Mouse (Mus musculus): ENCODE measurements around the gene Gdf9. TPM values are rescaled to one million over a fixed set of nuclear protein-coding genes. Genes with fewer than 3 reads are reported as not detected.
A peak's percentile ranks its signal among the peaks of the same experiment; 100 is the strongest.

Gdf9 gene
- polyA plus RNA-seq, 1 experiment from 2014 or later = 3.5 TPM

DNA sequence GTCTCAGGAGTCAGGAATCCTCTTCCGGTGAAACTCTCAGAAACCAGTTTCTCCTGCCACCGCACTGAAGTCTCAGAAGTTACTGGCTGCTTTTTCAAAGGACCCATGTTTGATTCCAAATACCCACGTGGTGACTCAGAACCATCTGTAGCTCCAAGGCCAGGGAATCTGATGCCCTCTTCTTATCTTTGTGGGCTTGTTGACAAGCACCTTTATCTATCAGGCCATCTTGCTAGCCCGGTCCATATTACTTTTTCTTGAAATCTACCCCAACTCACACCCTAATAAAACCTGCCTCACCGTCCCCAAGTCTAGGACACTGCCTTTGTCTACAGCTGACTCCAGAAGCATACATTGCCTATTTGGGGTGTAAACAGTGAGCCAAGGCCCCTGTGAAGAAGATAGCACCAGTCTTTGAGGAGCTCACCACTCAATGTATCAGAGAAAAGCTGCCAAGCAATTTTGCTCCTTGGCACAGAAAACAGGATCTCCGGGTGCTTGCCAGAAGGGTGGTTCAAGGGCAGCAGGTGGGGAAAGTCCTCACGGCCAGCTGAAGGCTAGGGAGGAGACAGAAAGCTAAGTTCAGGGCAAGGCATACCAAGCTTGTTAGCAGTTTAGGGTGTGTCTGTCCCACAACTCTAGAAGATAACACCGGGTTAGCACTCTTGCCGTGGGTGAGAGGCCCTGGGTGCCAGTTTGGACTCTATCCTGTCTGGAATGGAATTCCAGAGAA, 52.5 kb downstream of the Gdf9 start:
- Histone ChIP-seq H3K4me2 (no peak overlapping the region), H3K4me3 (no peak overlapping the region), H3K9ac (no peak overlapping the region), H3K27me3 (replicated peaks) (peaks cover 66% of the 10 kb centered on the region), H3K4me1 (peaks cover 27% of the 10 kb centered on the region), H3K27ac (no peak overlapping the region), H3K9me3 (no peaks in the 10 kb centered on the region), H3K36me3 (replicated peaks) (no peaks in the 10 kb centered on the region)
- 82% methylated on average over 9 of the region's 9 CpGs for WGBS
- ATAC-seq (replicated peaks) = no peak

DNA sequence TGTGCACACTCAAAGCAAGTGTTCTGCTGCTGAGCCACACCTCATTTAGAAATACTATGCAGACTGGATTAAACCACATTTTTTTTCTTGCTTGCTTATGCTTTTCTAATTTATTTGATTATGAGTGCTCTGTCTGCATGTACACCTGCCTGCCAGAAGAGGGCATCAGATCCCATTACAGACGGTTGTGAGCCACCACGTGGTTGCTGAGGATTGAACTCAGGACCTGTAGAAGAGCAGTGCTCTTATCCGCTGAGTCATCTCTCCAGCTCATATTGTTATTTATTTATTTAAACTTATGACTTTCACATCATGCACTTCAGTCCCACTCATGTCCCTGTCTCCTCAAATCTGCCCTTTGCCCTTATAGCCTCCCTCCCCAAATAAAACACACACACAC, 54.9 kb downstream of the Gdf9 start:
- Histone ChIP-seq H3K4me2 (no peak overlapping the region), H3K36me3 (replicated peaks) (no peaks in the 10 kb centered on the region), H3K27ac (no peak overlapping the region), H3K4me1 (peaks cover 7% of the 10 kb centered on the region), H3K4me3 (no peak overlapping the region), H3K9ac (no peak overlapping the region), H3K9me3 (no peaks in the 10 kb centered on the region), H3K27me3 (replicated peaks) (peaks cover 47% of the 10 kb centered on the region)
- WGBS = 45% methylated on average over 3 of the region's 3 CpGs
- no peak for ATAC-seq (replicated peaks)

DNA sequence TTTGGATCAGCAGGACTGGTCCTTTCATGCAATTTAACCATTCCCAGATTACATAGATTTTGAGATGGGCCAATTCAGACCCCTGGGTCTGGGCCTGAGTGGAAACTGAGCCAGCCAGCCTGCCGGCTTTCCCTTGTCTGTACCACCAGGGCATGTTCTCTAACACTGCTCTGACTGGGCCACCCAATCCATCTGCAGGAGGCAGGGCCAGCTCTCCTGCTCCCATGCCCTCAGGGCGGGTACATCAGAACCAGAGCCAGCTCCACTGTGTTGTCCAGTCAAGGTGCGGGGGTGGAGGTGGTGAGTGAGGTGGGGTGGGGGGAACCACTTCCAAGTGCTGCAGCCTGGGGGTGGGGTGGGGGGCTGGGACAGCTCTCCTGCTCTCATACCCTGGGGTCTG, 55.5 kb downstream of the Gdf9 start:
- no peaks in the 10 kb centered on the region for H3K36me3 ChIP-seq (replicated peaks)
- no peaks in the 10 kb centered on the region for H3K9me3 ChIP-seq
- no peak overlapping the region for H3K9ac ChIP-seq
- peaks cover 7% of the 10 kb centered on the region for H3K4me1 ChIP-seq
- no peak overlapping the region for H3K4me2 ChIP-seq
- H3K4me3 ChIP-seq = no peak overlapping the region
- H3K27me3 ChIP-seq (replicated peaks) = peaks cover 42% of the 10 kb centered on the region
- ATAC-seq (replicated peaks) = no peak; the same call in 1 of the 2 replicates
- no peak overlapping the region for H3K27ac ChIP-seq
- 69% methylated on average over 3 of the region's 3 CpGs for WGBS

DNA sequence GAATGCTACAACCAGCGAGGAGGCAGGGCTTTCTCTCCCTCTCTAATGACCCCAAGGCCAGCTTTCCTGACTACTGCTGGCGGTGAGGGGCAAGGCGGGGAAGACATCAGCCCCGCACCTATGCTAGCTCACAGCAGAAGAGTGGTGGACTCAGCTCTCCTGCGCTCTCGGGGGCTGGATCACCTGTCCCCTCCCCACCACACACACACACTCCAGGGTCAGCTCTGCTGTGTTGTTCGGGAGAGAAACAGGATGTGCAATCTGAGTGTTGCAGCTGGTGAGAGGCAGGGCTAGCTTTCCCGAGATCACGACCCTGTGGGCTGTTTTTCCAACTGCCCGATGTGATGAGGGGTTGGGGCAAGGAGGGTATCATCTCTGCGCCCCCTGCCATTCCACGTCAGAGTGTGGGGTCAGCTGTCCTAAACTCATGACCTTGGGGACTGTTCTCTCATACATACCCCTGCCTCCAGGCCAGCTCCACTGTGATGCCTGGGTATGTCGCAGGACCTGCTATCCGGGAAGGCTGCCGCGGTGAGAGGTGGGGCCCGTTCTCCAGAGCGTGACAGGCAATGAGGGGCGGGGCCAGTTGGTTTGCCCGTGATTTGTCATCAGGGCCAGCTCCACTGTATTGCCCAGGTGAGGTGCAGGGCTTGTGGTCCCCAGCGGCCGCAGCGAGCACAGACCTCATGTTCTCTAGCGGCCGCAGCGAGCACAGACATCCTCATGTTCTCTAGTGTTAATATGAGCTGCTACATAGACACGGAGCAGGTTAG, 56.2 kb downstream of the Gdf9 start:
- peak overlapping the region; percentile 23; the same call in 1 of the 2 replicates for H3K9ac ChIP-seq

More for the DNA sequence above, 56.2 kb downstream of the Gdf9 start:
- H3K27ac ChIP-seq = no peak overlapping the region
- H3K4me1 ChIP-seq = peaks cover 7% of the 10 kb centered on the region
- ATAC-seq (replicated peaks) = peak; percentile 54; the same call in 1 of the 2 replicates
- H3K9me3 ChIP-seq = no peaks in the 10 kb centered on the region
- peak overlapping the region; percentile 26 for H3K4me3 ChIP-seq
- H3K36me3 ChIP-seq (replicated peaks) = no peaks in the 10 kb centered on the region
- peak overlapping the region; percentile 54 for H3K4me2 ChIP-seq
- H3K27me3 ChIP-seq (replicated peaks) = peaks cover 37% of the 10 kb centered on the region
- 12% methylated on average over 27 of the region's 27 CpGs for WGBS

Small RNA genes lying within 50 kb of the gene (microRNA-seq; reads per million reads assigned to microRNA genes)
- gene Mir6920 = not detected

Other genes starting within 250 kb of the Gdf9 start
- 42.0 and 43.2 TPM in 2 replicates for gene Hspa4, start 130.6 kb upstream of the Gdf9 start, polyA plus RNA-seq (2015; fragmentation: Nextera tagmentation; extraction: Ambion mirVana)
- gene Zcchc10, start 106.3 kb upstream of the Gdf9 start, polyA plus RNA-seq (2015; fragmentation: Nextera tagmentation; extraction: Ambion mirVana) = 12.1 and 13.3 TPM in 2 replicates
- gene Aff4, start 80.2 kb upstream of the Gdf9 start, polyA plus RNA-seq (2015; fragmentation: Nextera tagmentation; extraction: Ambion mirVana) = 54.3 and 72.6 TPM in 2 replicates
- 0.35 TPM in 1 of 2 replicates, not detected in the other for gene Leap2, start 7.9 kb upstream of the Gdf9 start, polyA plus RNA-seq (2015; fragmentation: Nextera tagmentation; extraction: Ambion mirVana)
- 645 and 649 TPM in 2 replicates for gene Uqcrq, start 192 bp upstream of the Gdf9 start, polyA plus RNA-seq (2015; fragmentation: Nextera tagmentation; extraction: Ambion mirVana)
- gene Gm10447, start 26.1 kb downstream of the Gdf9 start, polyA plus RNA-seq (2015; fragmentation: Nextera tagmentation; extraction: Ambion mirVana) = 0.09 TPM in 1 of 2 replicates, not detected in the other
- gene Shroom1, start 26.2 kb downstream of the Gdf9 start, polyA plus RNA-seq (2015; fragmentation: Nextera tagmentation; extraction: Ambion mirVana) = 3.5 and 3.7 TPM in 2 replicates
- gene Gm9837, start 39.5 kb downstream of the Gdf9 start, polyA plus RNA-seq (2015; fragmentation: Nextera tagmentation; extraction: Ambion mirVana) = not detected in 2 replicates
- 0.39 TPM in 1 of 2 replicates, not detected in the other for gene Gm9945, start 49.1 kb downstream of the Gdf9 start, polyA plus RNA-seq (2015; fragmentation: Nextera tagmentation; extraction: Ambion mirVana)
- 0.99 and 1.1 TPM in 2 replicates for gene Sowaha, start 49.3 kb downstream of the Gdf9 start, polyA plus RNA-seq (2015; fragmentation: Nextera tagmentation; extraction: Ambion mirVana)
- 18.4 TPM in 2 replicates for gene Sept8, start 88.2 kb downstream of the Gdf9 start, polyA plus RNA-seq (2015; fragmentation: Nextera tagmentation; extraction: Ambion mirVana)
- 345 and 349 TPM in 2 replicates for gene Kif3a, start 136.4 kb downstream of the Gdf9 start, polyA plus RNA-seq (2015; fragmentation: Nextera tagmentation; extraction: Ambion mirVana)
- gene Il4, start 187.6 kb downstream of the Gdf9 start, polyA plus RNA-seq (2015; fragmentation: Nextera tagmentation; extraction: Ambion mirVana) = 5.3 and 5.6 TPM in 2 replicates
- not detected in 2 replicates for gene Il13, start 203.7 kb downstream of the Gdf9 start, polyA plus RNA-seq (2015; fragmentation: Nextera tagmentation; extraction: Ambion mirVana)